Mouse (Mus musculus) lung, postnatal 0 days (tissue): Measurements from ENCODE around the gene 2810006K23Rik.
A peak's percentile ranks its signal among the peaks of the same experiment; 100 is the strongest.
"Not testable (repeated sequence)": the region's sequence is repeated elsewhere in the genome, so short reads cannot be mapped to it uniquely, and the experiment has no call there.

ENCODE experiments used
- CTCF ChIP-seq: IDR thresholded peaks from 2 replicates; pipeline ENCODE4 v1.5.1; 2016; ENCODE audit warnings: antibody characterized with exemption, mild to moderate bottlenecking
- EP300 ChIP-seq: IDR thresholded peaks from 2 replicates; pipeline ENCODE4 v1.6.1; 2016; ENCODE audit warnings: antibody characterized with exemption, mild to moderate bottlenecking, control low read depth

GRCm38 (mm10) chr5:124341753-124342339 lies 14.0 kb downstream of the 2810006K23Rik start:
- TF ChIP-seq EP300, result not testable (repeated sequence)
- peak; percentile 27 for TF ChIP-seq CTCF
